Mouse (Mus musculus) c-Kit-positive CD71-positive TER-119-negative erythroid progenitor cells, embryonic 14.5 days (primary cell): ENCODE measurements around the gene Trim8.

ENCODE experiments used
- DNase-seq: peaks from one replicate; pipeline ENCODE4 v3.0.0-alpha.2; 2013; ENCODE audit warnings: low read depth

Trim8 gene

GRCm38 (mm10) chr19:46524601-46525321, 23.3 kb downstream of the Trim8 start:
- DNase-seq, result no peak

GRCm38 (mm10) chr19:46525691-46526631, 24.5 kb downstream of the Trim8 start:
- no peak for DNase-seq

- DNase-seq, result no peak
Measured at GRCm38 (mm10) chr19:46527632-46528528, 26.4 kb downstream of the Trim8 start.

GRCm38 (mm10) chr19:46528529-46529213, 27.2 kb downstream of the Trim8 start:
- DNase-seq, result no peak

- no peak for DNase-seq
Measured at GRCm38 (mm10) chr19:46529601-46530448, 28.3 kb downstream of the Trim8 start.

- DNase-seq, result no peak
Measured at GRCm38 (mm10) chr19:46530449-46530990, 29.0 kb downstream of the Trim8 start.

- DNase-seq, result no peak
Measured at GRCm38 (mm10) chr19:46531071-46532030, 29.8 kb downstream of the Trim8 start.

GRCm38 (mm10) chr19:46532031-46532688, 30.7 kb downstream of the Trim8 start:
- no peak for DNase-seq

- no peak for DNase-seq
Measured at GRCm38 (mm10) chr19:46533066-46533465, 31.6 kb downstream of the Trim8 start.

GRCm38 (mm10) chr19:46533525-46533924, 32.0 kb downstream of the Trim8 start:
- no peak for DNase-seq

GRCm38 (mm10) chr19:46534542-46535098, 33.1 kb downstream of the Trim8 start:
- DNase-seq, result no peak

GRCm38 (mm10) chr19:46537357-46537756, 35.9 kb downstream of the Trim8 start:
- no peak for DNase-seq

GRCm38 (mm10) chr19:46538213-46538612, 36.7 kb downstream of the Trim8 start:
- no peak for DNase-seq

- DNase-seq, result no peak
Measured at GRCm38 (mm10) chr19:46542750-46543149, 41.2 kb downstream of the Trim8 start.

GRCm38 (mm10) chr19:46547565-46547964, 46.1 kb downstream of the Trim8 start:
- no peak for DNase-seq

- no peak for DNase-seq
Measured at GRCm38 (mm10) chr19:46548110-46548509, 46.6 kb downstream of the Trim8 start.

GRCm38 (mm10) chr19:46550385-46550784, 48.9 kb downstream of the Trim8 start:
- DNase-seq, result no peak

- DNase-seq, result no peak
Measured at GRCm38 (mm10) chr19:46552496-46552895, 51.0 kb downstream of the Trim8 start.
